Mouse (Mus musculus) stomach, postnatal 0 days (tissue): Measurements from ENCODE around the gene Ccnd3.

ENCODE experiments used
- CTCF ChIP-seq: IDR thresholded peaks from 2 replicates; pipeline ENCODE4 v1.5.1; 2016; ENCODE audit warnings: antibody characterized with exemption, low read depth, mild to moderate bottlenecking, moderate library complexity
- EP300 ChIP-seq: optimal IDR thresholded peaks from 2 replicates; pipeline ENCODE3; 2016; ENCODE audit warnings: antibody characterized with exemption

GRCm38 (mm10) chr17:47493653-47494052 lies 11.2 kb upstream of the Ccnd3 start:
- no peak for TF ChIP-seq CTCF
- no peak for TF ChIP-seq EP300
